In genomic region chr7:63857771-63858417, GRCm38 (mm10) we compare ENCODE assay signal across 14 mouse cellular contexts. TPM values are rescaled to one million over a fixed set of nuclear protein-coding genes. Genes with fewer than 3 reads are reported as not detected.
DNase-seq lines count a peak whose midpoint lies in the region; ATAC-seq and TF ChIP-seq lines count a peak whose summit lies in the region.
"Had no signal": no experiment of that assay in that cellular context is flagged by ENCODE, and none has a peak within 500 bp of the region (broad histone marks: within the 10 kb centered on the region; RNA-seq: fewer than 3 reads in every experiment).

No protein-coding gene starts in this region.

- peak overlapping the region; percentile 68 for H3K4me2 ChIP-seq in heart, embryonic 11.5 days
- peak overlapping the region; percentile 77; the same call in 1 of the 2 replicates for H3K4me2 ChIP-seq in stomach, embryonic 15.5 days
- H3K4me2 ChIP-seq in stomach, postnatal 0 days (replicated peaks; ENCODE audit: low read depth), result no peak overlapping the region
- peak overlapping the region; percentile 60; the same call in 1 of the 2 replicates for H3K4me2 ChIP-seq in neural tube, embryonic 15.5 days

- H3K36me3 ChIP-seq in heart, embryonic 11.5 days (ENCODE audit: control insufficient read depth, insufficient read depth, low read length), result no peaks in the 10 kb centered on the region
- H3K36me3 ChIP-seq in stomach, embryonic 15.5 days, result no peaks in the 10 kb centered on the region
- no peaks in the 10 kb centered on the region for H3K36me3 ChIP-seq in stomach, postnatal 0 days (ENCODE audit: control insufficient read depth, insufficient read depth, low read length)
- H3K36me3 ChIP-seq in neural tube, embryonic 15.5 days, result no peaks in the 10 kb centered on the region

- H3K9me3 ChIP-seq in heart, embryonic 11.5 days (replicated peaks; ENCODE audit: control insufficient read depth, low read length), result no peaks in the 10 kb centered on the region
- H3K9me3 ChIP-seq in stomach, embryonic 15.5 days, result no peaks in the 10 kb centered on the region
- H3K9me3 ChIP-seq in stomach, postnatal 0 days (ENCODE audit: control insufficient read depth, low read length), result no peaks in the 10 kb centered on the region
- no peaks in the 10 kb centered on the region for H3K9me3 ChIP-seq in neural tube, embryonic 15.5 days (replicated peaks)

- no peaks in the 10 kb centered on the region for H3K27me3 ChIP-seq in heart, embryonic 11.5 days (ENCODE audit: control insufficient read depth, insufficient read depth, low read length)
- H3K27me3 ChIP-seq in stomach, embryonic 15.5 days (replicated peaks), result no peaks in the 10 kb centered on the region
- H3K27me3 ChIP-seq in stomach, postnatal 0 days (ENCODE audit: control insufficient read depth, insufficient read depth, low read length), result no peaks in the 10 kb centered on the region
- H3K27me3 ChIP-seq in neural tube, embryonic 15.5 days (replicated peaks), result no peaks in the 10 kb centered on the region

- TF ChIP-seq CTCF in stomach, postnatal 0 days (IDR thresholded peaks at IDR 0.05; ENCODE audit: low read depth), result no peak

- H3K4me1 ChIP-seq in heart, embryonic 11.5 days (ENCODE audit: control insufficient read depth, insufficient read depth, low read length), result no peaks in the 10 kb centered on the region
- no peaks in the 10 kb centered on the region for H3K4me1 ChIP-seq in stomach, embryonic 15.5 days
- no peaks in the 10 kb centered on the region for H3K4me1 ChIP-seq in stomach, postnatal 0 days (replicated peaks; ENCODE audit: control insufficient read depth, insufficient read depth)
- peaks cover 6% of the 10 kb centered on the region; the same call in 1 of the 2 replicates for H3K4me1 ChIP-seq in neural tube, embryonic 15.5 days

- H3K4me3 ChIP-seq in heart, embryonic 11.5 days (ENCODE audit: low read depth, low read length), result no peak overlapping the region
- H3K4me3 ChIP-seq in stomach, embryonic 15.5 days (replicated peaks), result no peak overlapping the region
- H3K4me3 ChIP-seq in stomach, postnatal 0 days (ENCODE audit: low read depth, low read length), result no peak overlapping the region
- no peak overlapping the region for H3K4me3 ChIP-seq in neural tube, embryonic 15.5 days (replicated peaks)

- no peak overlapping the region for H3K27ac ChIP-seq in heart, embryonic 11.5 days (ENCODE audit: low read depth, low read length)
- no peak overlapping the region for H3K27ac ChIP-seq in stomach, embryonic 15.5 days
- no peak overlapping the region for H3K27ac ChIP-seq in stomach, postnatal 0 days (replicated peaks)
- no peak overlapping the region for H3K27ac ChIP-seq in neural tube, embryonic 15.5 days (replicated peaks)
- H3K27ac ChIP-seq: kidney, postnatal 0 days; macrophage had no signal

- no peak overlapping the region for H3K9ac ChIP-seq in heart, embryonic 11.5 days (ENCODE audit: low read depth, low read length)
- no peak overlapping the region for H3K9ac ChIP-seq in stomach, embryonic 15.5 days
- H3K9ac ChIP-seq in stomach, postnatal 0 days (ENCODE audit: low read length), result no peak overlapping the region
- H3K9ac ChIP-seq in neural tube, embryonic 15.5 days (replicated peaks), result no peak overlapping the region

- ATAC-seq in heart, embryonic 11.5 days (replicated peaks; ENCODE audit: insufficient number of reproducible peaks, low FRiP score, low TSS enrichment), result no peak
- ATAC-seq in stomach, embryonic 15.5 days (ENCODE audit: insufficient read depth, low FRiP score, low read depth), result no peak
- ATAC-seq in stomach, postnatal 0 days (ENCODE audit: low FRiP score, low TSS enrichment), result no peak
- ATAC-seq in neural tube, embryonic 15.5 days (ENCODE audit: low FRiP score), result no peak

- TF ChIP-seq EP300 in stomach, postnatal 0 days (optimal IDR thresholded peaks at IDR 0.05), result no peak

- no peak for DNase-seq in heart, adult 8-10 months (ENCODE audit: low spot score)
- peak; percentile 8 for DNase-seq in layer of hippocampus, adult 9-11 months
- DNase-seq in layer of hippocampus, adult 11-12 months (ENCODE audit: low spot score), result no peak
- DNase-seq in stomach, postnatal 0 days (ENCODE audit: low spot score), result no peak
- no peak for DNase-seq in left cerebral cortex, adult 9 months (ENCODE audit: low spot score in 2 of 2)

- WGBS in heart, embryonic 11.5 days (ENCODE audit: insufficient replicate concordance), result 82% methylated on average over 17 of the region's 17 CpGs
- WGBS in stomach, embryonic 15.5 days, result 84% methylated on average over 17 of the region's 17 CpGs
- WGBS in stomach, postnatal 0 days, result 85% methylated on average over 17 of the region's 17 CpGs
- WGBS in neural tube, embryonic 15.5 days, result 79% methylated on average over 17 of the region's 17 CpGs

RNA-seq across cellular contexts. Expression of gene E030018B13Rik, which starts 58.8 kb away (rescaled TPM):
- not detected in 2 replicates for polyA plus RNA-seq in heart, embryonic 11.5 days (2014; fragmentation: Nextera tagmentation; extraction: Ambion mirVana)
- total RNA-seq in heart, adult 8-10 months (2022), result not detected
- polyA plus RNA-seq in stomach, embryonic 15.5 days (2015; fragmentation: Nextera tagmentation; extraction: Ambion mirVana), result 0.17 TPM in 1 of 2 replicates, not detected in the other
- polyA plus RNA-seq in stomach, postnatal 0 days (2015; fragmentation: Nextera tagmentation; extraction: Ambion mirVana), result not detected in 2 replicates
- not detected in 2 replicates for polyA plus RNA-seq in neural tube, embryonic 15.5 days (2015; fragmentation: Nextera tagmentation; extraction: Ambion mirVana)
- total RNA-seq: gastrocnemius, postnatal 25 days; left cerebral cortex, postnatal 25 days had no signal
- polyA plus RNA-seq: kidney, postnatal 0 days; macrophage; small intestine, adult 2 months; thymus, adult 2 months had no signal
